Mouse (Mus musculus): ENCODE data around the gene Gm47289.

Gene Gm47289

GRCm38 (mm10) chr9:119156278-119157201 lies 2.4 kb upstream of the Gm47289 start, which contains the start of gene Acaa1b:
Gene Acaa1b, minus strand, starts transcription at chr9:119157093.
- no peak for DNase-seq (ENCODE audit: low read depth, low spot score)

- DNase-seq (ENCODE audit: low read depth, low spot score): no peak
Observed at GRCm38 (mm10) chr9:119160689-119161088, 1.7 kb downstream of the Gm47289 start.

GRCm38 (mm10) chr9:119164743-119165142 lies 5.8 kb downstream of the Gm47289 start:
- no peak for DNase-seq (ENCODE audit: low read depth, low spot score)

GRCm38 (mm10) chr9:119165548-119165947 lies 6.6 kb downstream of the Gm47289 start:
- no peak for DNase-seq (ENCODE audit: low read depth, low spot score)

- DNase-seq (ENCODE audit: low read depth, low spot score): no peak
Observed at GRCm38 (mm10) chr9:119167608-119168007, 8.6 kb downstream of the Gm47289 start.

GRCm38 (mm10) chr9:119179292-119179691 lies 20.3 kb downstream of the Gm47289 start:
- DNase-seq (ENCODE audit: low read depth, low spot score): no peak

- no peak for DNase-seq (ENCODE audit: low read depth, low spot score)
Observed at GRCm38 (mm10) chr9:119181241-119181728, 22.3 kb downstream of the Gm47289 start.

GRCm38 (mm10) chr9:119192202-119192990 lies 33.4 kb downstream of the Gm47289 start:
- peak; percentile 26 for DNase-seq (ENCODE audit: low read depth, low spot score)

GRCm38 (mm10) chr9:119199151-119199861 lies 40.3 kb downstream of the Gm47289 start:
- DNase-seq (ENCODE audit: low read depth, low spot score): no peak

- DNase-seq (ENCODE audit: low read depth, low spot score): no peak
Observed at GRCm38 (mm10) chr9:119201653-119202052, 42.7 kb downstream of the Gm47289 start.

- DNase-seq (ENCODE audit: low read depth, low spot score): no peak
Observed at GRCm38 (mm10) chr9:119203617-119204016, 44.7 kb downstream of the Gm47289 start.

- no peak for DNase-seq (ENCODE audit: low read depth, low spot score)
Observed at GRCm38 (mm10) chr9:119205756-119206155, 46.8 kb downstream of the Gm47289 start.

GRCm38 (mm10) chr9:119206666-119207065 lies 47.7 kb downstream of the Gm47289 start:
- DNase-seq (ENCODE audit: low read depth, low spot score): no peak

- no peak for DNase-seq (ENCODE audit: low read depth, low spot score)
Observed at GRCm38 (mm10) chr9:119207113-119207512, 48.2 kb downstream of the Gm47289 start.

GRCm38 (mm10) chr9:119208998-119209397 lies 50.0 kb downstream of the Gm47289 start, which contains the start of gene Slc22a13:
Gene Slc22a13, minus strand, starts transcription at chr9:119209098.
- DNase-seq (ENCODE audit: low read depth, low spot score): no peak
